Mouse (Mus musculus): ENCODE results near the gene Fam131a.

Fam131a gene

DNA sequence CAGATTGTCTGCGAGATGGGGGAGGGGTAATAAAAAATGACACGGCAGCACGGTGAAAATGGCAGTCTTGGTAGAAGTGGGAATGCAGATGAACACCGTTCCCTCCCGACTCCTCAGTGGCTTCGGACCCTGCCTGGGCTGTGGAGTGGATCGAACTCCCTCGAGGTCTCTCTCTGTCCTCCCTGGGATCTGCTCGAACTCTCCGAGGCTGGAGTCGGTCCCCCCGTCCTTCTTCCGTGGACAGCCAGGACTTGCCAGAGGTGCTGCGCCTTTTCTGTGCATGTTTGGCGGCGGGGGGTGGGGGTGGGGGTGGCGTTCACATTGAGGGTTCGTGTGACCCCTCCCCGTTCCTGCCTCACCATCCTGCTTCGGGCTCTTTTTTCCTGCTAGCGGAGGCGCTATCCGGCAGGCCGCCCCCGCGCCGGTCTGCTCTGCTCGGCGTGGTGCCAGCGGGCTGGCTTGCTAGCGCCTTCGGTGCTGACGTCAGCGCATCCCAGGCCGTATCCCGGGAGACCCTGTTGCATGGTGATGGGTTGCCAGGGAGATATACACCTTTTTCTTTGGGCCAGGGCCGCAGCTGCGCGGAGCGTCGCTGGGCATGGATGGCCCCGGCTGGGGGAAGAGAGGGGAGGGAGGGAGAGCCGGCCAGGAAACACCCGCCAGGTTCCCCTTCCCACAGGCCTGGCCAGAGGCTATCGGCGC lies 2.7 kb downstream of the Fam131a start:
- in situ Hi-C loops (cut with MboI) = no loop called here

GRCm38 (mm10) chr16:20699266-20699665 lies 6.2 kb downstream of the Fam131a start:
- in situ Hi-C loops (cut with MboI) = no loop called here

DNA sequence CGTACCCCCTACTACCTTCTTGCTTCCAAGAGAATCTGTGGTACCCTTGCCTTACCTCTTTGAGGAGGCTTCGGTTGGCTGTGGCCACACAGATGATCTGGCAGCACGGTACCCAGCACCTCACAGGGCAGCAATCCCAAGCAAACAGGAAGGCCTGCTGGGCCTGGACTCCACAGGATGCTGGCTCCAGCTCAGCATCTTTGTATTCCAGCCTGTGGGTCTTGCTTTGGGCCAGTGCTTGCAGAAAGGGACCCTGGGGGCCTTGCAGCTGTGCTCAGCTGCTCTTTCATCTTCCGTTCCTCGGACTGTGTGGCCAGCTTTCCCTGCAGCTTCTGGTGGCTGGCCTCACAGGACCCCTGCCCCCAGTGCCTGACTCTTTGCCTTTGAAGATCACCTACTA lies 7.0 kb downstream of the Fam131a start:
- in situ Hi-C loops (cut with MboI) = no loop called here

- in situ Hi-C loops (cut with MboI) = no loop called here
These were observed 8.3 kb downstream of the Fam131a start for GRCm38 (mm10) chr16:20701316-20701715.

GRCm38 (mm10) chr16:20701729-20702521 lies 8.9 kb downstream of the Fam131a start:
- in situ Hi-C loops (cut with MboI) = no loop called here

DNA sequence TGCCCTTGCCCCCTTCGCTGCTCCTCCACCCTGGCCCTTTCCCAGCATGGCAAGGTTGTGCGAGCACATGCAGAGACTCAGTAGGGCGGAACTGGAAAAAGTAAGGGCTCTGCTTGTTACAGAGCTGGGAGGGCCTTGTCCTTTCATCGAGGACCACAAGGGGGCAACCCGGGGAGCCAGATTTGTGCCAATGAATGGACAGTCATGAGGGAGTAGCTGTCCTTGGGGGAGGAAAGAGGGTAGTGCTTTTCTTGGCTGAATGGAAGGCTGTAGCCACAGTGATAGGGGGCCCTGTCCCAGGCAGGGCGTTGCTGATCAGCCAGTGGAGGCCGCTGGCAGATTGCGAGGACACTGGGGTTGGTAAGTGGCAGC lies 9.5 kb downstream of the Fam131a start:
- in situ Hi-C loops (cut with MboI) = no loop called here

GRCm38 (mm10) chr16:20703071-20703470 lies 10.0 kb downstream of the Fam131a start:
- in situ Hi-C loops (cut with MboI) = no loop called here

- in situ Hi-C loops (cut with MboI) = no loop called here
These were observed 10.8 kb downstream of the Fam131a start for GRCm38 (mm10) chr16:20703699-20704400.

DNA sequence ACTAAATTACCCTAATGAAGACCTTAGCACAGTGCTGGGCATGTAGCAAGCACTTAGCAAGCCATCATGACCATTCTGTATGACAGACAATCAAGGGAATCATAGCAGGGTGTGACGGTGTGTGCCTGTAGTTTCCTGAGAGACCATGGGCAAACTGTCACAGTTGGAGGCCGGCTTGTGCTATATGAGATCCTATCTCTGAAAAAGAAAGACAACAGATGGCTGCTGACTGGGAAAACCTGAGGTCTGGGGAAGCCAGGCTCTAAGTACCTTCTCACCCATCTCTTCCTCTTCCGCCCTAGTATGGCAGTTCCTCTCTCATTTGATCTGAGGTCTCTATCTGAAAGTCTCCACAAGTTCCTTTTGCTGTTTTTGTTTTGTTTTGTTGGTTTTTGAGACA lies 12.7 kb downstream of the Fam131a start:
- in situ Hi-C loops (cut with MboI) = no loop called here

DNA sequence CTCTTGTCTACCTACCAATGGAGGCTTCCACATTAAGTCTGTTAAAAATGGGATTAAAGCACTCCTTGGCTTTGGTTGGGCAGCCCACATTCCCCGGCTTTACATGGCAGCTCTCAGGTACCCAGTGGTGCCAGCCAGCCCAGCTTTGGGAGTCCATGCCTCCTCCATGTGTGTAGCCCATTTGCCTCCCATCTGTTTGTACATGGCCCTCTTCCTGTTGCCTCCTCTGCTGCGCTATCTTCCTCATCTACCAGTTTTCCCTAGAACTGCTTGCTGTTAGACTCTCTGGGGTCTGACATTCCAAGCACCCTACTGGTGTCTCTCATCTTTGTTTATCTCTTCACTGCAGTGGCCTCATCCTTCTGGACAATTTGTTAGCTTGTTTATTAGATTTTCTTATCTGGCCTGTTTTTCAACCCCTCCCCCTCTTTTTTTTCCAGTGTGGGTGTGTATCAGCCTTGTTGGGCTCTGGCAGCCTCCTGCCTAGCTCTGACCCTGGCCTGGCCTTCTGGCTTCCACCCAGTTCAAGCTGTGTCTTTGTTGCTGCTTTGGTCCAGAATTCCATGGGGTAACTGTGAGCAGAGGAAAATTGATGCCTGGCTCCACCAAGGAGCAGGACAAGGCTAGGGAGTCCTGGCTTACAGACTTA lies 13.5 kb downstream of the Fam131a start:
- in situ Hi-C loops (cut with MboI) = no loop called here

- in situ Hi-C loops (cut with MboI) = no loop called here
These were observed 15.3 kb downstream of the Fam131a start for GRCm38 (mm10) chr16:20708220-20708938.

DNA sequence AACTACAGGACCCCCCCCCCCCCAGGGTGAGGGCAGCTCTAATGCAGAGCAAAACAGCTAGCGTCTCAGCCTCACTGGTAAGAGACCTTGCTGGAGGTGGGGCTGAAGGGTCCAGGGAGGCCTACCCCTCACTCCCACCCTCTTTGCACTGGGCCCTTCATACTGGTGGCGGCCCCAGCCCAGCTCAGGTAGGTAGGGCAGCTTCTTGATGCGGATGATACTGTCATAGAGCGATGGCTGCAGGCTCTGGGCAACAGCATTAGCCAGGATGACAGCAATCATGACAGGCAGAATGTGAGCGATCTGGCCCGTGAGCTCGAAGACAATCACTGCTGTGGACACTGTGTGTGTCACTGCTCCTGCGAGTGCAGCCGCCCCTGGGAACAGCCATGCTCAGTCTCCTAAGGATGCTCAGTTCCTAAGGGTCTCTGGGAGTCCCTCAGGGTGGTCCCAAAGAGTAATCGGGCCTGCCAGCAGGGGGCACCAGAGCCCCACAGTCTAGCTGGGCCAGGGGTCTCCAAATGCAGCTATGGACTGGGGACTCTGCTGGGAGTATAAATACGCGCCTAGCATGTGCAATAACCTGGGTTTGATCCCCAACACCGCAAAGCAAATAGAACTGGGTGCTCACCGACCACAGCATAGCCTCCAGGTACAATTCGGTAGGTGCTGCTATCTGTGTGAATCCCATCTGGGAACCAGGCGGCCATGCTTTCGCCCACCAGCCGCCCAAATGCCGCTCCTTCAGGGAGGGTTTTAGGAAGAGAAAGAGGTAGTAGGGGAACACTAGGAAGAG lies 16.1 kb downstream of the Fam131a start:
- in situ Hi-C loops (cut with MboI) = no loop called here

DNA sequence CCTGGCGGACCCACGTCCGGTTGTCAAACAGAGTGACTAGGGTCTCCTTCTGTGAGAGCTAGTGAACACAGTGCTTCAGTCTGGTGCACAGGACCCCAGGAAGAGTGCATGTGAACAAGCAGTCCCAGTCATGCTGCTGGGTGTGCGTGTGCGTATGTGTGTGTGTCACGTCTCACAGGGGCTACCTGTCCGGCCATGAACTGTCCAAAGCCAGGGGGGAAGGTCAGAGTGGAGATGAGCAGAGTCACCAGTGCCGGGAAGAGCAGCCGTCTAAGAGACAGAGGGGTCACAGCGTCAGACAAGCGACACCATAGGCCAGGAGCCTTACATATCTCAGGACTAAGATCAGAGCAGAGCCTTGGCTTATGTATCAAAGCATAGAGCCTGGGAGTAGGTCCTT lies 17.3 kb downstream of the Fam131a start:
- in situ Hi-C loops (cut with MboI) = no loop called here

DNA sequence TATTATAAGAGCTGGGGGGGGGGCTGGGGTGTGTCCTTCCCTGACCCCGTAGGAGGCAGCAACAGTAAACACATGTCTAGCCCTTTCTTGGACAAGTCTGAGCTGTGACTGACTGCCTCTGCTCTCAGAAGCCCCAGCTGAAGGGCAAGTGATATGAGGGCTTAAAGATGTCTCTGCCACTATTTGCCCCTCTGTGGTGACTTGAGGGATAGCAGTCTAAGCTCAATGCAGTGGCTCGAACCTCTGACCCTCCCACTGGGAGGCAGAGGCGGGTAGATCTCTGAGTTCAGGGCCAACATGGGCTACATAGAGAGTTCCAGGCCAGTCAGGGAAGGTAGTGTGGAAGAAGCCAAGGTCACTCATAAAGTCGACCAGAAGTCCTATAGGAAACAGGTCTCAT lies 17.8 kb downstream of the Fam131a start:
- in situ Hi-C loops (cut with MboI) = no loop called here

DNA sequence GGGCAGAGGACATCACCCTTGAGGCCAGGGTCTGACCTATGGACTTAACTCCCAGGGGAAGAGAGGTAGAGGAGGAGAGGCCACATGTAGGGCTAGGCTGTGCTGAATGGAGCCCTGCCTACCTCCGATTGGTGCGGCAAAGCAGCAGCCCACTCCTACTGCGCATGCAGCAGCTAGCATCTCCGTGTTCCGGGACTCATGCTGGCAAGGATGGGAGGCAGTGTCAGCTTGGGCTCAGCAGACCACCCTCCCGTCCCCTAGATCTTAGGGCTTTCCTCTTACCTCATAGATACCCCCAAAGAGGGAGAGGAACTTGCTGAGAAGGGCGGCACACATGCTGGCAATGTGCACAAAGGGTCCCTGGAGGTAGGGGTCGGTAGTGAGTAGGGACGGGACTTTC lies 19.1 kb downstream of the Fam131a start:
- in situ Hi-C loops (cut with MboI) = no loop called here

DNA sequence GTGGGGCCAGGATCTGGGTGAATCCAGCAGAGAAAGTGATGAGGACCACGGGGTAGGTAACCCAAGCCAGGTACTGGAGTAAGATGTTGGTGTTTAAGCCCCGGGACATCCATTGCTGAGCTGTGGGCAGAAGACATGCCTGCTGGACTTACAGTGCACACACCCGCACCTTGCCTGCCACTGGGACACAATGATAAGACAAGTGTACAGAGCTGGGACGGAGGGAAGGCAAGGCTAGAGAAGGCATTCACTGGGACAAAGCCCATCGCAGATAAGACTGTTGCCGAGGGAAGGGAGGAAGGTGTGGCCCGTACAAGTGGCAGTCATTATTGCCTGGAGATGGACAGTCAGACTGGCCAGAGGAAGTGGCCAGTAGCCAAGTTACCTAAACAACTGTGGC lies 19.8 kb downstream of the Fam131a start:
- in situ Hi-C loops (cut with MboI) = no loop called here

DNA sequence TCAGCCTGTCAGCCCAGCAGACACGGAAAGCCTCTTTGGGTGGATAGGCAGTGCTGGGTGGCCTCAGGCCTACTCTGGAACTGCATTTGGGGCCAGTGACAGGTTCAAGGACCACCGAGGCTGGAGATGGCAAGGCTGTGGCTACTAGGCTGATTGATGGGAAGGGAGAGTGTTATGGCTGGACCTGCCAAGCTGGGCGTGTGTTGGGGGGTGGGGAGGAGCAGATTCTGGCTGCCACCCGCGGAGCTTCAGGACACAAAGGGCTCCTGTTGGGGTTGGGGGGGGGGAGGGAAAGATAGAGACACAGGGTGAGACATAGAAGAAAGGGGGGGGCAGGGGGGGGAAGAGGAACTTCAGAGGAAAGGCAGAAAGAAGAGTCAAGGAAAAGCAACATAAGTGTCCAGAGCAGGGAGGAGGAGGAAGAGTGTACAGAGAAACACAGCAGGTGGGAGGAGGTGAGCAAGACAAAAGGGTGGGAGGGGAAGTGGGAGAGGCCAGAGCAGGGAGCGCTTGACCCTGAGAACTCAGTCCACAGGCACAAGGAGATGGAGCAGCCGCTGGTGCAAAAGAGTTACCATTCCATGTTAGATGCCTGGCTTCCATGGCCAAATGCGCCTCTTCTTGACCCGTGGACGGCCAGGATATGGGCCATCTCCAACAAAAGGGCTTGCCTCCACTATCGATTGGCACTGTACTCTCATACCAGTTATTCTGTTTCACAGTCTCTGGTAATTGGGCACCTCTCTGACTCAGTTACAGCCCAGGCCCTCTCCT lies 21.5 kb downstream of the Fam131a start:
- in situ Hi-C loops (cut with MboI) = no loop called here

- in situ Hi-C loops (cut with MboI) = no loop called here
These were observed 22.1 kb downstream of the Fam131a start for GRCm38 (mm10) chr16:20715161-20715560.

GRCm38 (mm10) chr16:20715566-20715965 lies 22.5 kb downstream of the Fam131a start:
- in situ Hi-C loops (cut with MboI) = no loop called here
